Mouse (Mus musculus): ENCODE measurements around the gene Sv2c.
"Not testable (repeated sequence)": the region's sequence is repeated elsewhere in the genome, so short reads cannot be mapped to it uniquely, and the experiment has no call there.

Gene Sv2c

GRCm38 (mm10) chr13:95968031-95968430, 164.3 kb downstream of the Sv2c start:
- DNase-seq (ENCODE audit: low spot score in 2 of 2) = not testable (repeated sequence)

- DNase-seq (ENCODE audit: low spot score in 2 of 2) = no peak
Observed at GRCm38 (mm10) chr13:95966791-95967190, 165.6 kb downstream of the Sv2c start.

- no peak for DNase-seq (ENCODE audit: low spot score in 2 of 2)
Observed at GRCm38 (mm10) chr13:95965596-95965995, 166.8 kb downstream of the Sv2c start.

- DNase-seq (ENCODE audit: low spot score in 2 of 2) = no peak
Observed at GRCm38 (mm10) chr13:95965162-95965561, 167.2 kb downstream of the Sv2c start.

GRCm38 (mm10) chr13:95964226-95964625, 168.2 kb downstream of the Sv2c start:
- peak; percentile 36 to 45 for DNase-seq (ENCODE audit: low spot score in 2 of 2)

GRCm38 (mm10) chr13:95963671-95964070, 168.7 kb downstream of the Sv2c start:
- no peak for DNase-seq (ENCODE audit: low spot score in 2 of 2)

GRCm38 (mm10) chr13:95961905-95962304, 170.5 kb downstream of the Sv2c start:
- no peak for DNase-seq (ENCODE audit: low spot score in 2 of 2)

GRCm38 (mm10) chr13:95961191-95961791, 171.1 kb downstream of the Sv2c start:
- DNase-seq (ENCODE audit: low spot score in 2 of 2) = peak; percentile 27 to 32

GRCm38 (mm10) chr13:95960477-95961185, 171.7 kb downstream of the Sv2c start:
- DNase-seq (ENCODE audit: low spot score in 2 of 2) = peak; percentile 55 to 69

- DNase-seq (ENCODE audit: low spot score in 2 of 2) = no peak
Observed at GRCm38 (mm10) chr13:95959651-95960476, 172.5 kb downstream of the Sv2c start.

GRCm38 (mm10) chr13:95957134-95957533, 175.2 kb downstream of the Sv2c start:
- DNase-seq (ENCODE audit: low spot score in 2 of 2) = no peak

GRCm38 (mm10) chr13:95956327-95956781, 176.0 kb downstream of the Sv2c start:
- DNase-seq (ENCODE audit: low spot score in 2 of 2) = peak in 1 of 2 experiments; percentile 19

- no peak for DNase-seq (ENCODE audit: low spot score in 2 of 2)
Observed at GRCm38 (mm10) chr13:95955204-95955603, 177.2 kb downstream of the Sv2c start.

- DNase-seq (ENCODE audit: low spot score in 2 of 2) = no peak
Observed at GRCm38 (mm10) chr13:95953636-95954035, 178.7 kb downstream of the Sv2c start.

GRCm38 (mm10) chr13:95952263-95952662, 180.1 kb downstream of the Sv2c start:
- no peak for DNase-seq (ENCODE audit: low spot score in 2 of 2)

GRCm38 (mm10) chr13:95951098-95951894, 181.1 kb downstream of the Sv2c start:
- peak; percentile 33 to 46 for DNase-seq (ENCODE audit: low spot score in 2 of 2)

- no peak for DNase-seq (ENCODE audit: low spot score in 2 of 2)
Observed at GRCm38 (mm10) chr13:95950434-95951091, 181.8 kb downstream of the Sv2c start.

- DNase-seq (ENCODE audit: low spot score in 2 of 2) = no peak
Observed at GRCm38 (mm10) chr13:95949356-95949755, 183.0 kb downstream of the Sv2c start.

GRCm38 (mm10) chr13:95948821-95949220, 183.6 kb downstream of the Sv2c start:
- no peak for DNase-seq (ENCODE audit: low spot score in 2 of 2)

GRCm38 (mm10) chr13:95948394-95948793, 184.0 kb downstream of the Sv2c start:
- no peak for DNase-seq (ENCODE audit: low spot score in 2 of 2)

GRCm38 (mm10) chr13:95945937-95946507, 186.4 kb downstream of the Sv2c start:
- DNase-seq (ENCODE audit: low spot score in 2 of 2) = no peak
